15 mouse cellular contexts compared by ENCODE assay signal in the genomic region with DNA sequence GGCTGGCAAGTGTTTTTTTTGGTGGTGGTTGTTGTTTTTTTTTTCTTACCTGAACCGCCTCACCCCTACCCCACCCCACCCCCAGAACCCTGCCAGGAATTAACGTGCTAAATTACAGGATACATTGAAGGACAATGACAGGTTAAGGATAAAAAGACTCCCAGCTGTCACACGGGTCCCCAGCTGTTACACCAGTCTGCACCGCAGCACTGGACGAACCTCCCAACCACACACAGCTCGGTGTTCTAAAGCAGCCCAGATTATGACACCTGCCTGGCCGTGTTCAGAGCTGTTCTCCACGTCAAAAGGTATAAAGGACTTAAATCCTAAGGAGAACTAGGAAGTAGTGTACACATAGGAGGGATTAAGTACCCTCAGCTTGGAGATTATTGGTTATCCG. TPM values are rescaled to one million over a fixed set of nuclear protein-coding genes. Genes with fewer than 3 reads are reported as not detected.
DNase-seq lines count a peak whose midpoint lies in the region; ATAC-seq lines count a peak whose summit lies in the region.
"Had no signal": no experiment of that assay in that cellular context is flagged by ENCODE, and none has a peak within 500 bp of the region (broad histone marks: within the 10 kb centered on the region; RNA-seq: fewer than 3 reads in every experiment).

No protein-coding gene starts in this region.

- no peaks in the 10 kb centered on the region for H3K9me3 ChIP-seq in forebrain, embryonic 11.5 days (ENCODE audit: control insufficient read depth, low read length)
- H3K9me3 ChIP-seq in forebrain, embryonic 14.5 days (replicated peaks; ENCODE audit: control insufficient read depth, low read length), result no peaks in the 10 kb centered on the region
- H3K9me3 ChIP-seq in kidney, embryonic 15.5 days (replicated peaks), result no peaks in the 10 kb centered on the region
- no peaks in the 10 kb centered on the region for H3K9me3 ChIP-seq in neural tube, embryonic 13.5 days
- H3K9me3 ChIP-seq: liver, embryonic 12.5 days had no signal

- DNase-seq in forebrain, embryonic 11.5 days (ENCODE audit: low spot score), result no peak
- no peak for DNase-seq in forebrain, embryonic 14.5 days (ENCODE audit: low spot score)
- no peak for DNase-seq in kidney, postnatal 10 days
- DNase-seq in neural tube, embryonic 10.5 days (ENCODE audit: extremely low spot score, low spot score), result no peak
- no peak for DNase-seq in T-cell, adult 2 months (ENCODE audit: low spot score)
- DNase-seq in B cell, adult 2 months, result no peak
- DNase-seq: cerebellum, adult 18-20 months; kidney, adult 9 months; spleen, adult 18-20 months; thymus, postnatal 14 days had no signal

- no peak overlapping the region for H3K9ac ChIP-seq in forebrain, embryonic 11.5 days (ENCODE audit: low read length)
- no peak overlapping the region for H3K9ac ChIP-seq in forebrain, embryonic 14.5 days (ENCODE audit: low read length)
- H3K9ac ChIP-seq in kidney, embryonic 15.5 days, result no peak overlapping the region
- 0 out of 2 replicates have a peak overlapping the region, but pooled peaks have one; percentile 34 for H3K9ac ChIP-seq in neural tube, embryonic 13.5 days
- H3K9ac ChIP-seq: liver, embryonic 12.5 days had no signal

- 0 out of 2 replicates have a peak, but pooled peaks have one; percentile 30 for ATAC-seq in forebrain, embryonic 11.5 days (replicated peaks; ENCODE audit: low FRiP score)
- ATAC-seq in forebrain, embryonic 14.5 days, result no peak
- 0 out of 2 replicates have a peak, but pooled peaks have one; percentile 15 for ATAC-seq in kidney, embryonic 15.5 days (replicated peaks; ENCODE audit: low FRiP score)
- ATAC-seq in neural tube, embryonic 13.5 days (ENCODE audit: low read depth), result no peak
- ATAC-seq: liver, embryonic 12.5 days; Patski had no signal

- no peak overlapping the region for H3K27ac ChIP-seq in forebrain, embryonic 11.5 days (ENCODE audit: low read depth, low read length)
- no peak overlapping the region; the same call in 1 of the 2 replicates for H3K27ac ChIP-seq in forebrain, embryonic 14.5 days (ENCODE audit: low read depth, low read length)
- peak overlapping the region; percentile 41; the same call in 1 of the 2 replicates for H3K27ac ChIP-seq in kidney, embryonic 15.5 days
- H3K27ac ChIP-seq in neural tube, embryonic 13.5 days (replicated peaks), result peak overlapping the region; percentile 76
- H3K27ac ChIP-seq: liver, embryonic 12.5 days had no signal

- no peak overlapping the region for H3K4me3 ChIP-seq in forebrain, embryonic 11.5 days (ENCODE audit: low read depth, low read length)
- H3K4me3 ChIP-seq in forebrain, embryonic 14.5 days (ENCODE audit: low read depth, low read length), result no peak overlapping the region
- no peak overlapping the region for H3K4me3 ChIP-seq in kidney, embryonic 15.5 days (replicated peaks)
- no peak overlapping the region for H3K4me3 ChIP-seq in neural tube, embryonic 13.5 days
- H3K4me3 ChIP-seq: erythroblast, embryonic 14.5 days; liver, embryonic 12.5 days had no signal

- H3K4me2 ChIP-seq in forebrain, embryonic 11.5 days (ENCODE audit: low read depth, low read length, severe bottlenecking), result no peak overlapping the region
- no peak overlapping the region for H3K4me2 ChIP-seq in forebrain, embryonic 14.5 days (ENCODE audit: low read length)
- no peak overlapping the region for H3K4me2 ChIP-seq in kidney, embryonic 15.5 days
- no peak overlapping the region for H3K4me2 ChIP-seq in neural tube, embryonic 13.5 days
- H3K4me2 ChIP-seq: liver, embryonic 12.5 days had no signal

- H3K4me1 ChIP-seq in forebrain, embryonic 11.5 days (replicated peaks; ENCODE audit: control insufficient read depth, insufficient read depth, low read length), result peaks cover 14% of the 10 kb centered on the region; the same call in 1 of the 2 replicates
- H3K4me1 ChIP-seq in forebrain, embryonic 14.5 days (ENCODE audit: control insufficient read depth, insufficient read depth, low read length), result peaks cover 19% of the 10 kb centered on the region
- peaks cover 13% of the 10 kb centered on the region for H3K4me1 ChIP-seq in kidney, embryonic 15.5 days
- H3K4me1 ChIP-seq in neural tube, embryonic 13.5 days (replicated peaks), result peaks cover 37% of the 10 kb centered on the region
- H3K4me1 ChIP-seq: liver, embryonic 12.5 days had no signal

- H3K27me3 ChIP-seq in forebrain, embryonic 11.5 days (ENCODE audit: control insufficient read depth, insufficient read depth, low read length), result no peaks in the 10 kb centered on the region
- H3K27me3 ChIP-seq in forebrain, embryonic 14.5 days (replicated peaks; ENCODE audit: control insufficient read depth, insufficient read depth, low read length), result no peaks in the 10 kb centered on the region
- H3K27me3 ChIP-seq in kidney, embryonic 15.5 days, result no peaks in the 10 kb centered on the region
- H3K27me3 ChIP-seq in neural tube, embryonic 13.5 days, result no peaks in the 10 kb centered on the region
- H3K27me3 ChIP-seq: liver, embryonic 12.5 days; Patski had no signal

- WGBS in forebrain, embryonic 11.5 days, result 62% methylated on average over 9 of the region's 9 CpGs
- 47% methylated on average over 9 of the region's 9 CpGs for WGBS in forebrain, embryonic 14.5 days
- WGBS in kidney, embryonic 15.5 days, result 52% methylated on average over 9 of the region's 9 CpGs
- WGBS in neural tube, embryonic 13.5 days, result 63% methylated on average over 9 of the region's 9 CpGs

- H3K36me3 ChIP-seq in forebrain, embryonic 11.5 days (ENCODE audit: control insufficient read depth, insufficient read depth, low read length), result no peaks in the 10 kb centered on the region; the same call in 1 of the 2 replicates
- peaks cover 32% of the 10 kb centered on the region; the same call in 1 of the 2 replicates for H3K36me3 ChIP-seq in forebrain, embryonic 14.5 days (ENCODE audit: control insufficient read depth, insufficient read depth, low read length)
- H3K36me3 ChIP-seq in kidney, embryonic 15.5 days, result peaks cover 25% of the 10 kb centered on the region
- 0 out of 2 replicates have a peak, but pooled peaks cover 5% of the 10 kb centered on the region for H3K36me3 ChIP-seq in neural tube, embryonic 13.5 days
- H3K36me3 ChIP-seq: liver, embryonic 12.5 days had no signal

RNA-seq across cellular contexts. Expression of gene Rars, which starts 58.0 kb away (rescaled TPM):
- polyA plus RNA-seq in forebrain, embryonic 11.5 days (2014; fragmentation: Nextera tagmentation; extraction: Ambion mirVana), result 107 and 110 TPM in 2 replicates
- polyA plus RNA-seq in forebrain, embryonic 14.5 days (2014; fragmentation: Nextera tagmentation; extraction: Ambion mirVana), result 83.2 and 86.7 TPM in 2 replicates
- polyA plus RNA-seq in kidney, embryonic 15.5 days (2015; fragmentation: Nextera tagmentation; extraction: Ambion mirVana), result 93.4 and 95.4 TPM in 2 replicates
- 73.9 and 78.9 TPM in 2 replicates for polyA plus RNA-seq in neural tube, embryonic 13.5 days (2015; fragmentation: Nextera tagmentation; extraction: Ambion mirVana)

Comparison
In these comparisons a context has a peak if more than half of its experiments do, and no peak if none do; other contexts are left out.
1. ATAC-seq: peak in forebrain, embryonic 11.5 days (single experiment) and kidney, embryonic 15.5 days (single experiment); none in forebrain, embryonic 14.5 days (single experiment) and neural tube, embryonic 13.5 days (single experiment).
2. H3K27ac ChIP-seq: peak in kidney, embryonic 15.5 days (single experiment) and neural tube, embryonic 13.5 days (single experiment); none in forebrain, embryonic 11.5 days (single experiment) and forebrain, embryonic 14.5 days (single experiment).